Mouse (Mus musculus): ENCODE data around the gene Zscan12.

Gene Zscan12

GRCm38 (mm10) chr13:21362621-21363248, at the start of gene Zscan12:
TSS of gene Zscan12 (plus strand) at chr13:21362820.
- DNase-seq: peak; percentile 94

GRCm38 (mm10) chr13:21312854-21313253, 49.8 kb upstream of the Zscan12 start:
- no peak for DNase-seq

- no peak for DNase-seq
Measured at GRCm38 (mm10) chr13:21313903-21314302, 48.7 kb upstream of the Zscan12 start.

- no peak for DNase-seq
Measured at GRCm38 (mm10) chr13:21320262-21320661, 42.4 kb upstream of the Zscan12 start.

GRCm38 (mm10) chr13:21321890-21322494, 40.6 kb upstream of the Zscan12 start:
- DNase-seq: no peak

GRCm38 (mm10) chr13:21322509-21323375, 39.9 kb upstream of the Zscan12 start:
- no peak for DNase-seq

GRCm38 (mm10) chr13:21323405-21323804, 39.2 kb upstream of the Zscan12 start:
- DNase-seq: no peak

- peak; percentile 47 for DNase-seq
Measured at GRCm38 (mm10) chr13:21326191-21326590, 36.4 kb upstream of the Zscan12 start.

GRCm38 (mm10) chr13:21326657-21327211, 35.9 kb upstream of the Zscan12 start:
- peak; percentile 79 for DNase-seq

GRCm38 (mm10) chr13:21327424-21327823, 35.2 kb upstream of the Zscan12 start:
- no peak for DNase-seq

- no peak for DNase-seq
Measured at GRCm38 (mm10) chr13:21346610-21347009, 16.0 kb upstream of the Zscan12 start, which contains the start of gene Olfr1367. TSS of gene Olfr1367 (plus strand) at chr13:21346910.

GRCm38 (mm10) chr13:21350593-21350992, 12.0 kb upstream of the Zscan12 start:
- no peak for DNase-seq

- no peak for DNase-seq
Measured at GRCm38 (mm10) chr13:21363719-21364118, 1.1 kb downstream of the Zscan12 start.

GRCm38 (mm10) chr13:21366635-21367034, 4.0 kb downstream of the Zscan12 start:
- no peak for DNase-seq

GRCm38 (mm10) chr13:21372700-21373099, 10.1 kb downstream of the Zscan12 start:
- DNase-seq: no peak

- DNase-seq: no peak
Measured at GRCm38 (mm10) chr13:21377773-21378172, 15.2 kb downstream of the Zscan12 start.

- DNase-seq: peak; percentile 16
Measured at GRCm38 (mm10) chr13:21395211-21395610, 32.6 kb downstream of the Zscan12 start.

- DNase-seq: no peak
Measured at GRCm38 (mm10) chr13:21395623-21396022, 33.0 kb downstream of the Zscan12 start.

GRCm38 (mm10) chr13:21396048-21396447, 33.4 kb downstream of the Zscan12 start:
- DNase-seq: peak; percentile 28

GRCm38 (mm10) chr13:21397486-21397885, 34.9 kb downstream of the Zscan12 start:
- no peak for DNase-seq

- DNase-seq: peak; percentile 44
Measured at GRCm38 (mm10) chr13:21401166-21401565, 38.5 kb downstream of the Zscan12 start.

- DNase-seq: no peak
Measured at GRCm38 (mm10) chr13:21401636-21402286, 39.1 kb downstream of the Zscan12 start.

Measured in kidney, adult 9 months (tissue).